Mouse (Mus musculus) gastrocnemius, adult 2 months (tissue): Measurements from ENCODE around the gene Cds2. TPM values are rescaled to one million over a fixed set of nuclear protein-coding genes. Genes with fewer than 3 reads are reported as not detected.
"Not testable (repeated sequence)": the region's sequence is repeated elsewhere in the genome, so short reads cannot be mapped to it uniquely, and the experiment has no call there.

Source experiments
- DNase-seq: peaks from one replicate; pipeline ENCODE4 v3.0.0; 2022
- H3K27ac ChIP-seq: fragments of 200-600 bp; 2 replicates; pipeline ENCODE4 v1.8.1; 2022; ENCODE audit warnings: mild to moderate bottlenecking
- H3K4me3 ChIP-seq: fragments of 200-600 bp; 2 replicates; pipeline ENCODE4 v1.8.1; 2022; ENCODE audit warnings: mild to moderate bottlenecking, moderate library complexity
- CTCF ChIP-seq: fragments of 200-600 bp; IDR thresholded peaks from 2 replicates; pipeline ENCODE4 v1.8.1; 2022; ENCODE audit warnings: antibody characterized with exemption, mild to moderate bottlenecking, moderate library complexity
- intact Hi-C: fragments of 180-260 bp; cut with DNase I; formaldehyde crosslinking; loops from one replicate; pipeline ENCODE4 v1.15.1; 2025
- total RNA-seq, 2 experiments: library from RNA; stranded (reverse); gene quantifications; 2 replicates each; pipeline ENCODE4 v1.2.3; 2021

Gene Cds2
- total RNA-seq, 2 experiments from 2014 or later, result 13.0 to 17.7 TPM

- H3K4me3 ChIP-seq, result peak overlapping the region; percentile 53
- no peak for TF ChIP-seq CTCF
- intact Hi-C loops, result no loop called here
- peak overlapping the region; percentile 87 for H3K27ac ChIP-seq
- DNase-seq, result peak; percentile 67
Measured at GRCm38 (mm10) chr2:132284492-132285139, 21.7 kb downstream of the Cds2 start.

DNA sequence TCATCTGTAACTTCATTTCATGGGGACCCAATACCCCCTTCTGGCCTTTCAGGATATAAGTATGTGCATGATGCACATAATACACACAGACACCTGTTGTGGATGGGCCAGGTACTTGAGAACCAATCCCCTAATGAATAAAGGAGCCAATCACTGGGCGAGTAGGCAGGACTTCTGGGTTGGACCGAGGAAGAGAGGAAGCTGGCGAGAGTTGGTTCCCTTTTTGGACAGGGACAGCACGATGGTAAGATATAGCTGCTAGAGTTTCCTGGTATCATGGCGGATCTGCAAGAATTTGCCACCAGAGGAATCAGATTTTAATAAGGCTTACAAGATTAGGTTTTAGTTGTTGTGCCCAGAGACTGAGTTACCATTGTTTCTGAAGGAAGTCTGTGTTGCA lies 22.8 kb downstream of the Cds2 start:
- intact Hi-C loops, DNase-seq: not testable (repeated sequence)
- peak overlapping the region; percentile 53 for H3K4me3 ChIP-seq
- H3K27ac ChIP-seq, result peak overlapping the region; percentile 87

GRCm38 (mm10) chr2:132286376-132287076 lies 23.6 kb downstream of the Cds2 start:
- peak; percentile 52 for DNase-seq
- intact Hi-C loops, result no loop called here
- TF ChIP-seq CTCF, result peak; percentile 24; the same call in 1 of the 2 replicates
- Histone ChIP-seq H3K4me3 (peak overlapping the region; percentile 26), H3K27ac (peak overlapping the region; percentile 83)

GRCm38 (mm10) chr2:132289213-132289612 lies 26.3 kb downstream of the Cds2 start:
- DNase-seq, H3K27ac ChIP-seq, H3K4me3 ChIP-seq, intact Hi-C loops: not testable (repeated sequence)

DNA sequence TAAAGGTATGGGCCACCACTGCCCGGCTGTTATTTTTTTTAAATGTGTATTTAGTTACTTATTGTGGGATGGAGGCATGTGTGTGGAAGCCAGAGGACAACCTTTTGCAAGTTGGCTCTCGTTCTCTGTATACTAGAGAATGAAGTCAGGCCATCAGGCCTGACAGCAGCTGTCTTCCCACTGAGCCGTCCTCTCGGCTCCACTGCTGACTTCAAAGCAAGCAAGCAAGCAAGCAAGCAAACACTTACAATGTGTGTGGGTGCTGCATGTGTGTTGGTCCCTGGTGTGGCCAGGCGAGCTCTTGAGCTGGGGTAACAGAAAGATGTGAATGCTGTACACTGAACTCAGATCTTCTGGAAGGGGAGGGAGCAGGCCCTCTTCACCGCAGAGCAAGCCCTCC lies 27.9 kb downstream of the Cds2 start:
- no peak for DNase-seq
- intact Hi-C loops, result loop anchor here (2.0 kb wide), 1 partner anchor 16 kb away; no protein-coding TSS in a partner anchor
- Histone ChIP-seq H3K27ac (peak overlapping the region; percentile 77), H3K4me3 (no peak overlapping the region)
- no peak for TF ChIP-seq CTCF

GRCm38 (mm10) chr2:132291265-132291664 lies 28.3 kb downstream of the Cds2 start:
- intact Hi-C loops, result loop anchor here (2.0 kb wide), 1 partner anchor 16 kb away; no protein-coding TSS in a partner anchor
- H3K4me3 ChIP-seq, result no peak overlapping the region
- peak overlapping the region; percentile 77 for H3K27ac ChIP-seq
- no peak for TF ChIP-seq CTCF
- peak; percentile 80 for DNase-seq

GRCm38 (mm10) chr2:132292083-132292482 lies 29.1 kb downstream of the Cds2 start:
- H3K4me3 ChIP-seq, result no peak overlapping the region
- DNase-seq, result peak; percentile 42
- H3K27ac ChIP-seq, result peak overlapping the region; percentile 77
- intact Hi-C loops, result no loop called here
- no peak for TF ChIP-seq CTCF

DNA sequence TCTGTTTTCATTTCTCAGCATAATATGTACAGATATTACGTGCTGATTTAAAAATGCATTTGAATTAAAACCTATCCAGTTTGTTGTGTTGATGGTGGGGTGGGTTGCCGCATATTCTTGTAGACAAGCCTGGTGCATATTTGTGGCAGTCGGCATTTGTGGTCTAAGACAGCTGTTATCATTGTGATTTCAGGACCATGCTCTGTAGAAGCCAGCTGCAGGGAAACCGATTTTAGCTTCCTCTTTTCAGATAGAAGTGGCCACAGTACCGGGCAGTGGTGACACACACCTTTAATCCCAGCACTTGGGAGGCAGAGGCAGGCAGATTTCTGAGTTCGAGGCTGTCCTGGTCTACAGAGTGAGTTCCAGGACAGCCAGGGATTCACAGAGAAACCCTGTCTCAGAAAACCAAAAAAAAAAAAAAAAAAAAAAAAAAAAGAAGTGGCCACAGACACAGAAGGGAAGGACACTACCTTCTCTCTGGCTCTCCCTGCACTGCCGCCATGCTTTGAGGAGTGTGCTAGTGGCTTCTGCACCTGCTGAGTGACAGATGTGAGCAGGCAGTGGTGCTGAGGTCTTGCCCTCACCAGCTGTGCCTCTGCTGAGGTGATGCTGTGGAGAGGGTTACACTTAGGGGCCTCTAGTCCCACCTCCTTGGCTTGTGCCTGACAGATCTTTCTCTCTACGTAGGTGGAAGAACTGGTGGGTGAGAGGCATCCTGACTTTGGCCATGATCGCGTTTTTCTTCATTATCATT lies 30.9 kb downstream of the Cds2 start:
- intact Hi-C loops, result no loop called here
- Histone ChIP-seq H3K4me3 (no peak overlapping the region), H3K27ac (no peak overlapping the region)
- no peak for TF ChIP-seq CTCF
- DNase-seq, result no peak

DNA sequence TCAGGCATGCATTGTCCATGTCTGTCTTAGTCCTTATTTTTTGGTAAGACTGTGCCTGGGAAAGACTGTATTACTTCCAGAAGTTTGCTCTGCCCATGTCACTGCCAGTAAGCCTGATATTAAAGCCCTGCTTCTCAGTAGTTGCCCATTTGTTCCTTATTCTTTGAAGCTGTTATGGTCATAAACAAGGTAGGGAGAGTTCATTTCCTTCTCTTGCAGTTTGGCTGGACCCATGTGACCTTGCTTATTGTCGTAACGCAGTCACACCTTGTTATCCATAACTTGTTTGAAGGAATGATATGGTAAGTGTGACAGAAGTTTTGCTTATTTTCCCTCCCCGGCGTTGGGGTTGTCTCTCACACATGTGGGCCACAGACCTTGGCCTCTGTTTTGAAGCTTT lies 35.3 kb downstream of the Cds2 start:
- intact Hi-C loops, result no loop called here
- no peak for DNase-seq
- Histone ChIP-seq H3K27ac (no peak overlapping the region), H3K4me3 (no peak overlapping the region)
- no peak for TF ChIP-seq CTCF

- DNase-seq, result no peak
- no peak for TF ChIP-seq CTCF
- Histone ChIP-seq H3K4me3 (no peak overlapping the region), H3K27ac (no peak overlapping the region)
- intact Hi-C loops, result loop anchor here (10.0 kb wide), 1 partner anchor 403 kb away; no protein-coding TSS in a partner anchor
Measured at GRCm38 (mm10) chr2:132301436-132301835, 38.5 kb downstream of the Cds2 start.

GRCm38 (mm10) chr2:132305165-132305564 lies 42.2 kb downstream of the Cds2 start:
- DNase-seq, result no peak
- Histone ChIP-seq H3K27ac (no peak overlapping the region), H3K4me3 (no peak overlapping the region)
- TF ChIP-seq CTCF, result no peak
- intact Hi-C loops, result loop anchor here (10.0 kb wide), 1 partner anchor 400 kb away; no protein-coding TSS in a partner anchor

DNA sequence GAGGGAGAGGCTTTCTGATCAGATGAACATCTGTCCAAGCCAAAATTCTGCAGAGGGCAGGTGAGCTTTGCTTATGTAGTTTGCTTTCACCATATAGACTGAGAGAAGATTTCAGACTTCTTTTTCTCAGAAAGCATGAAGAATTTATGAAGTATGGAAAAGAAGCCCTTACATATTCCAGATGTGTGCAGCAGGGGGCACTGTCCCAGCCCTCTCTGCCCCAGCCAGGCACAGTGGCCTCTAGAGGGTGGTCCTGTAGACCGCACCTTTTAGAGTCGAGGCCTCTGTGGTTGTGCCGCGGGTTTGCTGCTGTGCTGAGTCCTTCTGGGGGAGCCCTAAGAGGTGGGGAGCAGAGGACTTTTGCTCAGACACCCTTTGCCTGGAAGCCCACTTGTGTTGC lies 43.0 kb downstream of the Cds2 start:
- Histone ChIP-seq H3K27ac (no peak overlapping the region), H3K4me3 (no peak overlapping the region)
- TF ChIP-seq CTCF, result peak; percentile 55
- DNase-seq, result no peak
- intact Hi-C loops, result loop anchor here (2.0 to 10.0 kb wide), 3 partner anchors 15 to 399 kb away; partner anchors contain the start of gene Cds2
